ENCODE assay signal across 8 mouse cellular contexts in the genomic region with DNA sequence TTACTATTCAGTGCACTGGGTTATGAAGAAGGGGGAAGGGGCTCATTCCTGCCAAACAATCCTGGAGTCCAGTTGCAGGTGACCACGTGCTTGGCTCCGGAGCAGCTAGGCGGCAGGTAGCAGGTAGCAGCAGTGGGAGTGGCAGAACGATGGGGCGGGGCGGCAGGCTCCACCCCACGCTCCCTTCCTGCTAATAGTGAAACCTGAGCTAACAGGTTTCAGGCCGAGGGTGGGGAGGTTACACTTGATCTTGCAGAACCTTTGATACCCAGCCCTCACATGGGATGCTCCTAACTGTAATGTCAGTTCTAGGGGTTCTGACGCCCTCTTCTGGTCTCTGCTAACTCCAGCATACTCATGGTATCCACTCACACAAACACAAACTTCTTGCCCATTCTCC.
DNase-seq lines count a peak whose midpoint lies in the region; ATAC-seq and TF ChIP-seq lines count a peak whose summit lies in the region.

No protein-coding gene starts in this region.

- TF ChIP-seq POLR2A in testis, adult 2 months (IDR thresholded peaks at IDR 0.05; ENCODE audit: control insufficient read depth, low read depth, low read length): no peak

- no peak overlapping the region for H3K27ac ChIP-seq in heart, embryonic 14.5 days (replicated peaks in 1 of 2; ENCODE audit: control insufficient read depth in 1 of 2, insufficient read depth in 1 of 2, low read depth in 2 of 2, low read length in 2 of 2)
- H3K27ac ChIP-seq in kidney, postnatal 0 days: no peak overlapping the region
- no peak overlapping the region for H3K27ac ChIP-seq in testis, adult 2 months (ENCODE audit: control insufficient read depth, insufficient read depth, low read depth, low read length)

- no peaks in the 10 kb centered on the region for H3K27me3 ChIP-seq in heart, embryonic 14.5 days (ENCODE audit: control insufficient read depth, insufficient read depth, low read length)
- no peaks in the 10 kb centered on the region for H3K27me3 ChIP-seq in kidney, postnatal 0 days (ENCODE audit: insufficient read depth, low read length)
- H3K27me3 ChIP-seq in testis, adult 2 months (ENCODE audit: control insufficient read depth, insufficient read depth, low read length): no peaks in the 10 kb centered on the region

- TF ChIP-seq CTCF in kidney, postnatal 0 days (IDR thresholded peaks at IDR 0.05; ENCODE audit: low read depth): peak; percentile 65
- no peak for TF ChIP-seq CTCF in testis, adult 2 months (IDR thresholded peaks at IDR 0.05; ENCODE audit: control insufficient read depth, insufficient read depth, insufficient replicate concordance, low read depth, low read length)

- no peaks in the 10 kb centered on the region for H3K36me3 ChIP-seq in heart, embryonic 14.5 days (ENCODE audit: control insufficient read depth, insufficient read depth, low read length)
- H3K36me3 ChIP-seq in kidney, postnatal 0 days (ENCODE audit: insufficient read depth, low read length): no peaks in the 10 kb centered on the region
- H3K36me3 ChIP-seq in testis, adult 2 months (ENCODE audit: control insufficient read depth, insufficient read depth, low read length): no peaks in the 10 kb centered on the region

- H3K4me1 ChIP-seq in heart, embryonic 14.5 days (ENCODE audit: control insufficient read depth in 2 of 2, insufficient read depth in 2 of 2, low read length in 2 of 2): peaks cover 9 to 11% of the 10 kb centered on the region in 2 experiments
- H3K4me1 ChIP-seq in kidney, postnatal 0 days (replicated peaks; ENCODE audit: insufficient read depth, low read length): peaks cover 4% of the 10 kb centered on the region; the same call in 1 of the 2 replicates
- peaks cover 5% of the 10 kb centered on the region for H3K4me1 ChIP-seq in testis, adult 2 months (ENCODE audit: control insufficient read depth, insufficient read depth, low read length)

- H3K9me3 ChIP-seq in heart, embryonic 14.5 days (ENCODE audit: control insufficient read depth, low read length): no peaks in the 10 kb centered on the region
- no peaks in the 10 kb centered on the region for H3K9me3 ChIP-seq in kidney, postnatal 0 days (replicated peaks; ENCODE audit: low read length)

- DNase-seq in right cerebral cortex, postnatal 4 days: peak; percentile 40
- DNase-seq in right cerebral cortex, postnatal 14 days: no peak
- peak; percentile 23 for DNase-seq in cerebellum, adult 9-11 months
- DNase-seq in kidney, postnatal 0 days (ENCODE audit: low spot score): peak; percentile 83
- DNase-seq in lung, postnatal 25 days (ENCODE audit: low spot score): peak; percentile 41
- no peak for DNase-seq in right cerebral cortex, adult 2 months (ENCODE audit: low spot score in 2 of 2)

- H3K9ac ChIP-seq in heart, embryonic 14.5 days (ENCODE audit: low read length): no peak overlapping the region
- no peak overlapping the region for H3K9ac ChIP-seq in kidney, postnatal 0 days (ENCODE audit: low read depth, low read length)

- peak overlapping the region; percentile 37 to 46 for H3K4me3 ChIP-seq in heart, embryonic 14.5 days (ENCODE audit: control insufficient read depth in 1 of 2, insufficient read depth in 1 of 2, low read depth in 1 of 2, low read length in 2 of 2)
- H3K4me3 ChIP-seq in kidney, postnatal 0 days (replicated peaks; ENCODE audit: low read depth, low read length): 0 out of 2 replicates have a peak overlapping the region, but pooled peaks have one; percentile 4
- peak overlapping the region; percentile 25 for H3K4me3 ChIP-seq in testis, adult 2 months (ENCODE audit: control insufficient read depth, low read depth, low read length)

- 4% methylated on average over 9 of the region's 9 CpGs for WGBS in heart, embryonic 14.5 days
- 3% methylated on average over 9 of the region's 9 CpGs for WGBS in kidney, postnatal 0 days

- no peak for ATAC-seq in heart, embryonic 14.5 days (ENCODE audit: insufficient number of reproducible peaks, insufficient read depth, low FRiP score, low read depth)
- ATAC-seq in kidney, postnatal 0 days (replicated peaks; ENCODE audit: low FRiP score, low read depth): peak; percentile 85

- H3K4me2 ChIP-seq in heart, embryonic 14.5 days (ENCODE audit: low read length): peak overlapping the region; percentile 77
- H3K4me2 ChIP-seq in kidney, postnatal 0 days (ENCODE audit: low read length): peak overlapping the region; percentile 49

Comparison
In these comparisons a context has a peak if more than half of its experiments do, and no peak if none do; other contexts are left out.
1. DNase-seq: peak in right cerebral cortex, postnatal 4 days (single experiment), cerebellum, adult 9-11 months (single experiment), kidney, postnatal 0 days (single experiment) and lung, postnatal 25 days (single experiment); none in right cerebral cortex, postnatal 14 days (single experiment) and right cerebral cortex, adult 2 months (0 of 2).
2. Peak in every context shown above with its lines, with median percentiles within 50 percentile points of each other: H3K4me3 ChIP-seq.